Mouse (Mus musculus): ENCODE data around the gene Macrod2.

Macrod2 gene

DNA sequence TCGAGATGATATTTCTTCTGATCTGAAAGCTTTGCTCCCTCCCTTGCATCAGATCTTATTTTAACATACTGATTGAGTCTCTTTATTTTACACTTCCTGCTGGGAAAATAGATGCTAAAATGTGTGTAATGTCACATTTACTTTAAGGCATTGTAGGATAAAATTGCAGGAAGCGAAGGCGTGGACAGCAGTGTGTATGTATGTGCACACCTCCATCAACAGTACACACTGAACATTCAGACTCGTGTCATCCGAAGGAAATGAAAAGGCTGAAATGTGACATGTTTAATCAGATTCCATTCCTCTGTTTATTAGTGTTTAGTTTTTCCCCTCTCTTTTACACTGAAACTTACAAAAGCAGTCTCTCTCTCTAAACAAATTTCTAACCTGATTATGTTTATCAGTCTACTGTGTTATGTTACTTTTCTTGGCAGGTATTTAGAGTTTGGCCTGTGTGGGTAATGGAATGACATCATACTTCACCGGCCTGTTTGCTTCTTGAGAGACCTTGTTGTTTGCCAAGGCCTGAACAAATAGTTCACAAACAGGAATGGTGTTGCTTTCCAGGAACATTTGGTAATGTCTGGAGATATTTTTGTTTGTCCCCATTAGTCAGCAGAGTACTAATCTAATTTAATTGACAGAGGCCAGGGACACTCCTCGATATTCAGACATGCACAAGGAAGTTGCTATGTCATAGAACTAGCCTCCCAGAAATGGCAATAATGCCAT is 1588.7 kb downstream of the Macrod2 start:
- DNase-seq (ENCODE audit: low spot score in 2 of 2) = no peak

DNA sequence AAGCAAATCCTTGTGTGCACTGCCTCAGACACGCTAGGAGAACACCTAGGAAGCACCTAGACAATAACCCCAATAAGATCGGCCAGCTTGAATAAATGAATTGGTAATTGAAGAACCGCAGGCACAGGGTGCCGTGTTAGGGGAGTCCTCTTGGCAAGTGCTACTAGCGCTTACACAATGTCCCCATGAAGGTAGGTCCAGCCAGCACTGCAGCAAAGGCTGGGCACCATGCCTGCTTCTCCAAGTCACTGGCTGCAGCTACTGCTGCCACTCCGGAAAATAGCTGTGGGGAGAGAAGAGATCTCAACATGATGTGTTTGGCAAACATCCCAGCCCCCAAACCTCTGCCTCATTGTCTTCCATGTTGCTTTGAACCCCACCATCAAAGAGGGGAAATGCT is 1603.8 kb downstream of the Macrod2 start:
- DNase-seq (ENCODE audit: low spot score in 2 of 2) = peak; percentile 17 to 18

DNA sequence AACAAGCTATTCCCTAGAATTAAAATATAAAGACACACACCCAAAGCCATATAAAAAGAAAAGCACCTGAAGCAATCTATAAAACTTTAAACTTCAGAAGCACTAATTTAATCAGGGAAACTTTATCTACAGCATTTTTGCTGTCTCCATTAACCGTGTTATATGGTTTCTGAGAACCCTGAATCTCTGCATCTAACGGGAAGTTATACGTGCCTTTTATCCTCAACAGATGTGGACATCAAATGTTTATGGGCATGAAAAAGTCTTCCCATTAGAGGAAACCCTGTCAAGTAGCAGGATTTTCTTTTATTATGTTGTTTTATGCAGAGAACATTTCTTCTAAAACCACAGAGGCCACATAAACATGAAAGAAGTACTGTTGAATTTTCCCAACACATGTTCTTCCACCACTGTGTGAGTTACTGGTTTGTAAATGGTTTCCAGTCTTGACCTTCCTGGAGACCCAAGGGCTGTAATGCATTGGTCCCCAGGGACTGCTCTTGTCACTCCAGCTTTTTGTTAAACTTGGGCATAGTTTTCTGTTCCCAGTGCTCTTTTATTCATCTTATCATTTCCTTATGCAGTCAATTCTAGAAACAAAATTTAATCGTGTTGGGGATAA is 1629.5 kb downstream of the Macrod2 start:
- no peak for DNase-seq (ENCODE audit: low spot score in 2 of 2)

DNA sequence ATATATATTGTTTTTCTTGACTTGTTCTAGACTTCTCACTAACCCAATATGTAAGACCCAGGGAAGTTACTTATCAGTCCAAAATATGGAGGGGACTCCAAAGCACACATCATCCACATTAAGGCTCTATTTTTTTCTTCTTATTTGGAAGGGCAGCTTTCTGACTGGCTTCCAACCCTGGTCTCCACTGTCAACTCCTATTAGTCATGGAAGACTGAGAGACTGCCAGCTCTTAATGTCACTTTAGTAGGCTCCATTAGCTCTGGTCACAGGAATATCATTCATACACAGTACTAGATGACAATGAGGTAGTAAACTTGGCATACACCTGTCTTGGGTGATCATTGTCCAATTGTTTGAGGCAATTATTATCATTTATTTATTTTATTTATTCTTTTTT is 1631.6 kb downstream of the Macrod2 start:
- DNase-seq (ENCODE audit: low spot score in 2 of 2) = no peak

DNA sequence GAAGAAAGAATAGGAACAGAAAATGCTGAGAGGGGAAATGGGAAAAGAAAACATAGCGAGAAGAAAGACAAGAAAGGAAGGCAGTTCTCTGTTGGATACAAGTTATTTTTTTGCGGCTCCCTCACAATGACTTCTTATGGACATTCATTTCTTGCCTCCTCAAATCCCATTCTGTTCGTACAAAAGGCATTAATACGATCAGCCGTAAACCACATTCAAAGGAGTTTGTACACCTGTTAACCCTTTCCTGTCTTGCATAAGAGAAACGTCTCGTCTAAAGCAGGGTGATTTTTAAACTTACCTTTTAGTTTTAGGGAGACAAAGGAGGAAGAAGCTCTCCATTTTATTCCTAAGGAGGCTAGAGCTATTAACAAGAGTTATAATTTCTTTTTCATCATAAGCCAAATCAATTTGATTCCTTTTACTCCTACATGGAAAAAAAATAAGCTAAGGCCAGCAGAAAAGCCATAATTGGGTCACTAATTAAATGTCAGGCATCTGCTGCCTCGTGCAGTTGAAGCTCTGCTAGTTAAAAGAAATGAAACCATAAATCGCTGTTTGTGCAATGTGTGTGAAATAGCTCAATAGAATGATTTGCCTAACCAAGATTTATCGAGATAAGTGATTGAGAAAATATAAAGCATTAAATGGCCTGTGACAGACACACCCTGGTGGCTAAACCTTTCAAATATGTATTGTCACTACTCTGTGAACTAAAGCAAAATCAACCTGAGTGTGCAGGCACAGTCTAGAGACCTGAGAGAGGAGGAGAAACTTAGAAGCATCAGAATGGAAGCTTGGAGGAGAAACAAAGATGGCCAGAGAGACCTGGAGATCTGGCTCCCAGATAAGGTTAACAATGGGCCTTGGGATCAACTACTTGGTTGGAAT is 1635.9 kb downstream of the Macrod2 start:
- DNase-seq (ENCODE audit: low spot score in 2 of 2) = no peak

DNA sequence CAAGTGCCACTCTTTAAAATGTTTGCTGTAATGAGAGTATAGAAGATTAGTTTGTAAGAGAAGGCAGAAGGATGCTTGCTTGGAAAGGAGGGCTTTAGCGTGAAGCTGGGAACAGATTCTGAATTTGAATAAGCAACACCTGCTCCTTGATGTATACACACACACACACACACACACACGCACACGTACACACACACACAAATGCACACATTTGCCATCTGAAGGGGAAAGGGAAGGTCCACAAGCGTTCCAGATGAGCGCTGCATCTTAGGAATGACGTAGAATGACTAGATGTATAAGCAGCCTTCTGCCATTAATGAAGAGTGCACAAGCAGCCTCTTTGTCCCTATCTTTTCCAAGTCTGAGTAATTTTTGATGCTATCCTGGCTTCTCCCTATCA is 1660.5 kb downstream of the Macrod2 start:
- DNase-seq (ENCODE audit: low spot score in 2 of 2) = no peak

DNA sequence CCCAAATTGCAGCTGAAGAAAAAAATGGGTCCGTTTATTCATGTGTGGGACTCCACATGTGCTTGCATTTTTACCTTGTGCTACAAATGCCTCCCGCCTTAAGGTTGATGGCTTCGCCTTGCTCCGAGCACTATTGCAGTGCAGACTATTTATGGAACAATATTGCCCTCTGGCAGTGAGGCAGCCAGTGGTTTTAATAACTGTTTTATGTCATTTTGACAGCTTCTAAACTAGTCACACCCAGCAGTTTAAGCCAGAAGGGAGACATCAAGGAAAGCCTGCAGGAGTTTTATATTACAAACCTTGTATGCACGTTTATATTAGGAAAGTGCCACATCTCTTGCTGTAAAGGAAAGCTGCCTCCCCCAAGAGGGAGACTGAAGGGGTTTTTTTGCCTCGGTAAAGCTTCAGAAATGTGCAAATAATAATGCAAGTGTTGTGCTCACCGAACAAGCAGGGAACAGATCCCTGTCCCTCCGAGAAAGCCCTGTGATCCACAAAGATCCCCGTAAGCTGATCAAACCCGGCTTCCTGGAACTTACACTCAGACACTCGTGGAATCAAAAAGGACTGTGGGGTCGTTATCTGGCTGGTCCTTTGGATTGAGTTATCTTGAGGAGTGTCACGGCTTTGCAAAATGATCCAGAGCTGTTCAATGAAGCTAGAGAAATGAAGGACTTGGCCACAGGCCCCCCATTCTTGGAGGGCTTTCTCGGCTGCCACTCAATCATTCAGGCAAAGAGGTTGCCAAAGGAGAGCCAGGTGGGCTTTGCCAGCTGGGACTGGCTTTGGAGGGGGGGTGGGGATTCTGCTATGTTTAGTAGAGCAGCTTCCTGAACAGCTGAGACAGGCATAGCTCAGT is 1663.0 kb downstream of the Macrod2 start:
- peak; percentile 5 to 8 for DNase-seq (ENCODE audit: low spot score in 2 of 2)

DNA sequence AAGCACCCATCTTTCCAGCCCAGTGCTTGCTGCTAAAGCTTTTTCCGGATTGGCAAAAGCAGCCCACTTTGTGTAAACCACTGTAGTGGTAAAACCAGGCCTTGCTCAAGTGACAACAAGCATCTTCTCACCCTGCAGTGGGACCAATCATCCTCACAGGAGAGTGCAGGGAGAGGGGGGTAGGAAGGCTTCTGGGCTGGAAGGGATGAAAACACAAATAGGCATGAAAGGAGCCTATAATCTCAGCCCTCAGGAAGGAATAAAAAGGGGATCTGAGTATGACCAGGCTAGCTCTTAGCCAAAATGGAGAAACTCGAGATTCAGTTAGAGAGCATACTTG is 1663.6 kb downstream of the Macrod2 start:
- DNase-seq (ENCODE audit: low spot score in 2 of 2) = no peak

DNA sequence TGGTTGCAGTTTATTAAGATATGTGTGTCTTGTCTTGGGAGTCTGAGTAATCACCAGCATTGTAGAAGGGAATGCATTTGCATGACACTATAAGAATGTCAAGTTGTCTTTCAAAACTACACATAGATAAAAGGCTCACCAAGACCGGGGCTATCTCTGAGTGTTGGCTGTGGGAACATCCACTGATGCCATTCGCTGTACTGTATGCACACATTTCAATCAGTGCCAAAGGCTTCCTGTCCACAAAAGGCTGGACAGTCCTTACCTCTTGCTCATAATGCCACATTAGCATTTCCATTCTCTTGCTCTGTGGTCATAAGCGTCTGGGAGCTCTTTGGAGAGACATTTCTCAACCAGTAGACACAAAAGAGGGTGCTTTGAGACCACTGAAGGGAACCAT is 1713.8 kb downstream of the Macrod2 start:
- no peak for DNase-seq (ENCODE audit: low spot score in 2 of 2)

DNA sequence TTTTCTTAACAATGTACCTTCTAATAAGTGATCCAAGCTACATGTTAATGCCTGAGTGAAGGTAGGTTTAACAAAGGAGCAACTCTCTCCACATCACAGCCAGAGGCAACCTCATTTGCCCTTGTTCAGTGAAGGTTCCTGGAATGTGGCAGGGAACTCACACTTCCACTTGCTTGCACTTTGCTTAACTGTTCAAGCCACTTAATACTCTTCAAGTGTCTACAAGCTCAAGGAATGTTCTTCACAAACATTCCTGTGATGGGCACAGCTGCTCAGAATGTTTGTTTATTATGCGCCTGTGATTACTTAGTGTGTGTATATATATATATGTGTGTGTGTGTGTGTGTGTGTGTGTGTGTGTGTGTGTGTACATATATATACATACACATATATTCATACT is 1721.5 kb downstream of the Macrod2 start:
- DNase-seq (ENCODE audit: low spot score in 2 of 2) = no peak

DNA sequence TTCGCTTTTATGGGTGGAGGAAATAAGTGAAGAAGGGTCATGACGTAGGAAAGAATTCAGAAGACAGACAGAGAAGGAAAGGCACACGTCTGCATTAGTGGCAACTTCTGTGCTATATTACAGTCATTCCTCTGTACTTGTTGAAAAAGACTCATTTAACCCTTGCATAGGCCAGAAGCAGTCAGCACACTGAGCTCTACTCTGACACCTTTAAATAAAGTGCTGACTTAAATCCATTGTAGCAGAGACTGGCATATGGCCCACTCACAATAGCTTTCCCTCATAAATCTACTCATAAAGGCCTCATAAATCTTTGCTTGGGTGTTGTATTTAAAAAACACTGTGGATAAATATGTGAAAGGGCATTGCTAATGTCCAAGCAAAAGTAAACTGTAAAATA is 1733.0 kb downstream of the Macrod2 start:
- no peak for DNase-seq (ENCODE audit: low spot score in 2 of 2)

DNA sequence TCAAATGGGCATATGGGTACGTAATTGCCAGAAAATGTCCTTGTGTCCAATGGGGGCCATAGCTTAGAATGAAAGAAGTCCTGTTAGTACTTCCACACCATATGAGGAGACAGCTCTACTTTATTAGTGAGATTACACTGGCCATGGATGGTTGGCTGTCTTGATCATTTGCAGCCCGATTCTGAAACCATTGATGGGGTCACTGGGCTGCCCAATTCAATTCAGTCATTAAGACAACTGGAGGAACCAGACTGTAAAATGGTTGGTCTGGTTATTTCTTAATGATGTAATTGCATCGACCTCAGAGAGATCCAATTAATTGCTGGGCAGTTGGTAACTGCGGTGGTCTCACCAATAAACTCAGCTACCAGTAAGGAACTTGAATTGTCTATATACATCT is 1734.1 kb downstream of the Macrod2 start:
- DNase-seq (ENCODE audit: low spot score in 2 of 2) = no peak

DNA sequence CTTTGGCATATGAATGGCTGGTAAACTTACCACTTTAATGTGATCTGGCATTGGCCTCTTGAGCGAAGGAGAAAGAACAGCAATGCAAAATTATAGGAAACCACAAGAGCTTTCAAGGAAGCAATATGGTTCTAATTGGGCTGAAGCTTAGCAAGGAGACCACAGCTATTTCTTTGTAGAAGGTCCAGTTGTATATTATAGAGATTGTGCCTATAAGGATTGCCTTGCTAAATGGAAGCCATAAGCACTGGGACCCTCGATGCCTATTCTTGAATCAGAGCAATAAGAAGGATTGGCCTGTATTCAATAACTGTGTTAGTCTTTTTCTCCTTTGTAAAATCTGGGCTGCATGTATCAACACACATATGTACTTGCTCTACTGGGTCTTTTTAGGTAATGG is 1754.2 kb downstream of the Macrod2 start:
- no peak for DNase-seq (ENCODE audit: low spot score in 2 of 2)

DNA sequence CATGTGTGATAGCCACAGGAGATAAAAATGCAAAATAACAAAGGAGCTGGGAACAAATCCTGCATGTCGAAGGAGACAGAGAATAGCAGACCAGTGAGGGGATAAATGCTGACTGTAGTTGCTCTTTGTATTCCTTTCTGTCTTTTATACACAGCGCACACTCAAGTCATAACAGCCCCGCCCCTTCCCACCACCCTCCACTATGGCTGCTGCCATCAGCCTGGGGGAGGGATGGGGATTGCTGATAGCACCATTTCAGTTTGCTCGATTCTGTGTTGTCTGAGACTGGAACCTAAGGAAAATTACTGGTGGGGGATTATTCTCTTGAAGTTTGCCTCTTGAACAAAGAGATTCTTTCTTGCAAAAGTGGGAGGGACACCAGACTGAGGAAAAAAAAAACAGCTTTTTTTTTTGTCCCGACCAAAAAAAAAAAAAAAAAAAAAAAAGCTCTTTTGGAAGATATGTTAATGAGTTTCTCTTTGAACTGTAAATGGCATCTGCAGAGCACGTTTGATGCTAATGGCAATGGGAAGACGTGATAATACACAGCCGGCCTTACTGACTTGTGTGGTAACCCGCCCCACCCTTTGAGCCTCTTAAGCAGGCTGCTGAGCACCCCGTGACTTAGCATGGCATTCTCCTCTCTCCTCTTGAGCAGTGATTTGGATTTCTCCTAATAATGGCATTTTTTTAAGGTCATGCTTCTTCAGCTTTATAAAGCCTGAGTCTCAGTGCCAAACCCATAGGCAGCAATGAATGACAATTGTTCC is 1768.6 kb downstream of the Macrod2 start:
- no peak for DNase-seq (ENCODE audit: low spot score in 2 of 2)

DNA sequence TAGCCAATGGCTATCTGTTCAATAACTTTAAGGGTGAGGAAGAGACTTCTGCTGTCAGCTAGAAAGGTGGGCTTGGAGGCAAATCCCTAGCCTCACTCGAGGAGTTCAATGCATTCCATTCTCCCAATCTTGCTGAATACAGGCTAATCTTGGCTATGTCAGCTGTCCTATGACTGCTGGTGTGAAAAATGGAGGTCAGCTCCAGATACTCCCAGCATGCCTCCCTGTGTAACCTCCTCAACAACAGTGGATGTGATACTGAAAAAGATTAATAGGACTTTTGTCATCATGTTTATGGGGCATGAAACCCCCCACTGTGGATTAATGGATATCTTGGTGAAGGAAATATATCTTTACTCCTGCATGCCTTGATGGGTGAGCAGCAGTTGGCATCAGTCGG is 1774.5 kb downstream of the Macrod2 start:
- no peak for DNase-seq (ENCODE audit: low spot score in 2 of 2)

DNA sequence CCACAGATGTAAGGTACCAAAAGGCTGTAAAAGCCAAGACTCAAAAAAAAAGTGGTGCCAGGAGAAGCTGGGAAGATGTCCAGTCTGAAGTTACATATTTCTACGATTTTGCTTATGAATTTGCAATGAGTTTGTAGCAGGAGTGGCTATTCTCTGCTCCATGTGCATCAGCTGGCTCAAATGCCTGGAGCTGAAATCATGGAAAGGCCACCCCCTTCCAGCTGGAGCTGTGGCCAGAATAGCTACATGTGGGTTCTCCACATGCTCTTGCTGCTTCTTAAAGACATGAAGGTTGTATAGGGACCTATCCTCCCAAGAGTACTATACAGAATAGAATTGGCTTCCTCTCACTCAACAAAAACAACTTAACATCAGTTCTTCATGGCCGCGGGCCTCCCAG is 1777.6 kb downstream of the Macrod2 start:
- DNase-seq (ENCODE audit: low spot score in 2 of 2) = peak; percentile 21 to 38

DNA sequence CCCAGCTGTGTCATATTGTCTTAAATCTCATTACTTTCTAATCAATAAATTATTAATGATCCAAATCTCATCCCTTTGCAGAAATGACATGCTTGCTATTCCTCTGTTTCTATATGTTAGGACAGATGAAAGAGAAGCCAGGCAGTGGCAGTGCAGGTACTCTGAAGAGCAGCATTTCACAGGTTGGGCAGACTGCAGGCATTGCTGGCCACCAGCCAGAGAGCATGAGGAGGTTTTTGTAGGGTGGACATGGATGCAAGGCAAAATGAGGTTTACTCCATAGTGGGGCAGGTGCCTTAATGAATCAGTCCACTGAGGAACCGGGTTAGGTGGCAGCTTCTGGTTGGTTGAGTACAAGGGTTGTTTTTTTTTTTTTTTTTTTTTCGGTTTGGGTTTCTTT is 1778.9 kb downstream of the Macrod2 start:
- no peak for DNase-seq (ENCODE audit: low spot score in 2 of 2)

DNA sequence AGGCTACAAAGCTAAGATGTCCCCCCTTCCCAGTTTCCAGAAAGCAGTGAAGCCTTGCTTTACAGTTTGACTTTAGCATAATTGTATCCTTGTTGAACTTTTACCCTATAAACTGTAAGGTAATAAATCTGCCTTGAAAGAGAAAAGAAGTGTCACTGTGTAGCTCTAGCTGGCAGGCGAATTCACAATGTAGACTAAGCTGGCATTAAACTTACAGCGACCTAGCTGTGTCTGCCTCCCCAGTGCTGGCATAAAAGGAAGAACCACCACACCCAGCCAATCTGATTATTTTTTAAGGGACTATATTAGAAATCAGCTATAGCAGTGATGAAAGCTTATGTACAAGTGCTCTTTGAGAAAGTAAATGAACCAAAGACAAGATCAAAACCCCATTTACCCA is 1791.8 kb downstream of the Macrod2 start:
- no peak for DNase-seq (ENCODE audit: low spot score in 2 of 2)

DNA sequence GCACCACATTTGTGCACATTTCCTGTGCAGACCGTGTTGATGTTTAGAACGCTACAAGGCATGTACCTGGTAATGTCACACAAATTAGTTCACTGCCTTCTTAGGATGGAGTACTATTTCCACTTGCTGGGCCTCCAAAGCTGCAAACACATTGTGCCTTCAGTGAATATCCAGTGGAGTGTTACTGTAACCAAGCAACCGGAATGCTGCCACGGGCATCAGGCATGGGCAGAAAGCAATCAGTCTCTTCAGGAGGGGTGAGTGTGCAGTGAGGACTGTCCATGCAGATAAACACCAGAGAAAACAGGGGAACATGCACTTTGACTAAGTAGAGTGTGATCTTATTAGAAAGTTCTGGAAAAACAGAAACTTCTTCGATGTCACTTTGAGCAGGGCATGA is 1792.3 kb downstream of the Macrod2 start:
- DNase-seq (ENCODE audit: low spot score in 2 of 2) = peak in 1 of 2 experiments; percentile 14

DNA sequence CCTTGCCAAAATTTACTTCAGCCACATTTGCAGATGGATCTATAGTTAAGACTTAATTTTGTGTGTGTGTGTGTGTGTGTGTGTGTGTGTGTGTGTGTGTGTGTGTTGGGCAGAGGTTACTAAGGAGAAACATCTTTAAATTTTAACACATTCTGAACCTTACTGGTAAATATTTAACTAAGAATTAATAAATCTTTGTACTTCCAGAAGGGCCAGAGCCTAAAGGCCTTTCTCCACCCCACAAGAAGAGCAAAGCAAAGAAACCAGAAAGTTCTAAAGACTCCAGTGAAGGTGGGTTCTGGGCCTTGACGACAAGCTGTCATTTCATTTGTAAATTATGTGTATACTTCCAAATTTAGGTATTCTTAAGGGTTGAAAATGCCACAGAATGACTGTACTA is 1822.3 kb downstream of the Macrod2 start:
- DNase-seq (ENCODE audit: low spot score in 2 of 2) = no peak

Measured in frontal cortex, postnatal 14 days (tissue).